Mouse (Mus musculus): ENCODE data around the gene Tfap2e. TPM values are rescaled to one million over a fixed set of nuclear protein-coding genes. Genes with fewer than 3 reads are reported as not detected.

Gene Tfap2e
- polyA plus RNA-seq, 1 experiment from 2014 or later, result 1.8 TPM

DNA sequence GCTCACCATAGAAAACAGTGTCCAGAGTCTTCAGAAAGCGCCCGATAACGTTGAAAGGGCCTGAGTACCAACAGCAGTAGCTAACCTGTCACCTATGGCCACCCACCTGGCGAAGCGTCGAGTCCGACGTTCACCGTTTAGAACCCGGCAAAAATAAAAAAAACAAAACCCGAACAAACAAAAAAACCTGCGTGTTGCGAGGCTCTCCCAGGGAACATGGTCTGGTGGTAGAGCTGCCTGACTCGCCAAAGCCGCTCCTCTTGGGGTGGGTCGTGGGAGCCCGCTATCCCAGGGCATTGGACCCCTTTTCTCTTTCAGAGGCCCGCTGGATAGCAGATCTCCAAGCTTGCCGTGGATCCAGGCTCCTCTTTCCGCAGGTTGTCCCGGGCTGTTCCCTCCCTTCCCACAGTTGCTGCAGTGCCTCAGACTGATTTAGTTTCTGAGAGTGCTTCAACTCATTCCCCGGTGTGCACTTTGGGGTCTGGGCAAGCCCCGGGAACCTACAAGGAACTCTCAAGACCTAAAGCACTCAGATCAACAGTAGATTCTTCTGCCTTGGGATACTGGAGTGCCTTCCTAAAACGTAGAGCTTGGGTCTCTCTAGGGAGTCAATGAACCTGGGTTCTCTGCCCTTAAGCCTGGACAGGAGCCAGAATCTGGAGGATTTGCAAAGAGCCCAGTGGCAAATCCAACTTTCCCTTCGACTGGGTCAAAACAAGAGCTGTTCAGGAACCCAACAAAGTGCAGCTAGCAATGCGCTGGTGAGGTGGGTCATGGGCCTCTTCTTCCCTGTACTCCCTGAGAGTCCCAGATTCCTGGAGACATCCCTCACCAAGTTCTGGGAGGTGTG is 3.3 kb downstream of the Tfap2e start:
- Histone ChIP-seq H3K4me1 (replicated peaks) (peaks cover 33% of the 10 kb centered on the region), H3K27me3 (ENCODE audit: insufficient read depth, poor library complexity, severe bottlenecking) (peaks cover 93% of the 10 kb centered on the region), H3K9me3 (no peaks in the 10 kb centered on the region), H3K36me3 (no peaks in the 10 kb centered on the region), H3K4me3 (peak overlapping the region; percentile 36), H3K27ac (no peak overlapping the region)
- DNase-seq (ENCODE audit: low spot score), result peak; percentile 44
- 4% methylated on average over 26 of the region's 26 CpGs for WGBS

DNA sequence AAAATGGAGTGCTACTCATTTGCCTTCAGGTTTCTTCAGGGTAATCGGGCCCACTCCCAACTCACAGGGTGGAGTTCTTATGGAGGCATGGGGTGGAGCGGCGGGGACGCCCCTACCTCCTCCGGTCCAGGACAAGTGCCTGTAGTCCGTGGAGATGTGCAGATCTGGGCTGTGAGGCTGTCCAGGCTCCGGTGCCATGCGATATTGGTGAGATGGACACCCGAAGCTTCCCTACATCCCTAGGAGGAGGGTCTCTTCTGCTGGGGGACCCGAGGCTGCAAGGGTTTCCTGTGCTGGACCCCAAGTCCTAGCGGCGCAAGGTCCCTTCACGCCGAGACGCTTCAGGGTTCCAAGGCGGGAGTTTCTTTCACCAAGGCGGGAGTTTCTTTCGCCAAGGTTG is 3.9 kb downstream of the Tfap2e start:
- DNase-seq (ENCODE audit: low spot score), result peak; percentile 29
- WGBS, result 3% methylated on average over 18 of the region's 18 CpGs

DNA sequence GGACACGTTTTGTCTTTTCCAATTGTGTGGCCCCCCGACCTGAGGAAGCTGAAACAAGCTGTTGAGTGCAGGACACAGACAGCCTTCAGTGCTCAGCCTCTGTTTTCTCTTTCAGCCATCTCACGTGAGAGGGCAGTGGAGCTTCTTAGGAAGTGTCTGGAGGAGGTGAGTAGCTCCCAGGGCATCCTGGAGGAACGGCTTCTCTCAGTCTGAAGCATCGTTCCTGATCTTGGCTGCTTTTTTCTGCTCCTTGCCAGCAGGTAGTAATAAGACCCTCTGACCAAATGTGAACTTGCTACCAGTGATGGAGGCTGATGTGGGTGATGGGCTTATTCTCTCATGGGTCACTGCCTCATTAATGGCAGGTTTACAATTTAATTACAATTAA is 28.6 kb downstream of the Tfap2e start:
- peak overlapping the region; percentile 71 for H3K27ac ChIP-seq
- WGBS, result 33% methylated on average over 5 of the region's 5 CpGs
- no peaks in the 10 kb centered on the region for H3K27me3 ChIP-seq (ENCODE audit: insufficient read depth, poor library complexity, severe bottlenecking)
- no peaks in the 10 kb centered on the region for H3K9me3 ChIP-seq
- no peak overlapping the region for H3K4me3 ChIP-seq
- DNase-seq (ENCODE audit: low spot score), result no peak
- H3K4me1 ChIP-seq (replicated peaks), result peaks cover 34% of the 10 kb centered on the region
- peaks cover 91% of the 10 kb centered on the region for H3K36me3 ChIP-seq

More for the DNA sequence above, 3.9 kb downstream of the Tfap2e start:
- peaks cover 33% of the 10 kb centered on the region for H3K4me1 ChIP-seq (replicated peaks)
- H3K9me3 ChIP-seq, result no peaks in the 10 kb centered on the region
- peak overlapping the region; percentile 36 for H3K4me3 ChIP-seq
- H3K27me3 ChIP-seq (ENCODE audit: insufficient read depth, poor library complexity, severe bottlenecking), result peaks cover 87% of the 10 kb centered on the region
- no peaks in the 10 kb centered on the region for H3K36me3 ChIP-seq
- H3K27ac ChIP-seq, result no peak overlapping the region

DNA sequence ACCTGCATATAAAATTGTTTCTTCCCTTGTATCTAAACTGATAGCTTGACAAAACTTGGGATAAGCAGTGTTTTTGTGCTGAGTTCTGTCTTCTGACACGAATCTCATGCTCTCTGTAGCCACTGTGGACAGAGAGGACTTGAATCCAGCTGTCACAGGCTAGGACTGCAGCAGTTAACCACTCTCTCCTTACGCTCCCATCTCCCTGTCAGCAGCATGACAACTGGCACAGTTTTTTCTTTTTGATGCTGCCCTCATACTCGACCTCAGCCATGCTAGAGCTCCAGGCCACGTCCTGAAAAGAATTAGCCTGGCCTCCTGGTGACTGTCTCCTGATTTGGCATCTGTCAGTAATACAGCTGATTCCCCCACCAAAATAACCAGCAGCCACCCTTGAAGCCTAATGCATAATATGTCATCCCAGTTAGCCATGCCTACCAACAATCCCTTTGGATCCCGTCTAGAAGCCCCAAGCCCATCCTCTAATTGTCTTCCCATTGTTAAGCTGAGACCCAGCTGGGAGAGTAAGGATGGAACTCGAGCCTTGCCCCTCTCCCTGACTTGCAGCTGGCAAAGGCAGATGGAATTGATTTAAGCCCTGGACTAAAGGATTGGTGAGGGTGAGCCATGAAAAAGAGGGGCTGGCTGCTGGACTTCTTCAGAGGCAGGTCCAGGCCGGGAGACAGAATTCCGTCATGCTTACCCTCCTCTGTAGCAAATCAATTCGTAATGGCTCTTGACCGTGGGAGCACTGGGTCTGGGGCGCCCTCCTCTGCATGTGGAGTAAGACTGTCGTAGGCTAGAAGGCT is 29.2 kb downstream of the Tfap2e start:
- peak; percentile 82 for DNase-seq (ENCODE audit: low spot score)

DNA sequence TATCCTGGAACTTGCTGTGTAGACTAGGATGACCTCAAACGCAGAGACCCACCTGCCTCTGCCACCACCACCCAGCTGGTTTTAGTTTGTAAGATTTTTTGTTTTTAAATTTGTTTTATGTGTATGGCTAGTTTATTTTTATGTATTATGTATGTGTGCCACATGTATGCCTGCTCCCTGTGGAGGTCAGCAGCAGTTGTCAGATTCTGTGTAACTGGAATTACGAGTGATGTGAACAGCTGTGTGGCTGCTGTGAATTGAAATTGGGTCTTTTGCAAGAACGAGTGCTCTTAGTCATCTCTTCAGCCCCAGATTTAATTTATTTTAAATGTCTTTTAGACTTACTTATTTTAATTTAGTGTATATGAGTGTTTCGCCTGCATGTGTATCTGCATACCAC is 39.1 kb downstream of the Tfap2e start:
- H3K27ac ChIP-seq, result no peak overlapping the region
- 91% methylated on average over 4 of the region's 4 CpGs for WGBS
- peaks cover 3% of the 10 kb centered on the region; the same call in 1 of the 2 replicates for H3K4me1 ChIP-seq (replicated peaks)
- no peaks in the 10 kb centered on the region for H3K27me3 ChIP-seq (ENCODE audit: insufficient read depth, poor library complexity, severe bottlenecking)
- peaks cover 74% of the 10 kb centered on the region for H3K36me3 ChIP-seq
- DNase-seq (ENCODE audit: low spot score), result no peak
- H3K4me3 ChIP-seq, result no peak overlapping the region
- H3K9me3 ChIP-seq, result no peaks in the 10 kb centered on the region

More for the DNA sequence above, 29.2 kb downstream of the Tfap2e start:
- peak overlapping the region; percentile 71 for H3K27ac ChIP-seq
- no peaks in the 10 kb centered on the region for H3K9me3 ChIP-seq
- peaks cover 91% of the 10 kb centered on the region for H3K36me3 ChIP-seq
- WGBS, result 36% methylated on average over 12 of the region's 12 CpGs
- no peak overlapping the region for H3K4me3 ChIP-seq
- no peaks in the 10 kb centered on the region for H3K27me3 ChIP-seq (ENCODE audit: insufficient read depth, poor library complexity, severe bottlenecking)
- H3K4me1 ChIP-seq (replicated peaks), result peaks cover 34% of the 10 kb centered on the region

DNA sequence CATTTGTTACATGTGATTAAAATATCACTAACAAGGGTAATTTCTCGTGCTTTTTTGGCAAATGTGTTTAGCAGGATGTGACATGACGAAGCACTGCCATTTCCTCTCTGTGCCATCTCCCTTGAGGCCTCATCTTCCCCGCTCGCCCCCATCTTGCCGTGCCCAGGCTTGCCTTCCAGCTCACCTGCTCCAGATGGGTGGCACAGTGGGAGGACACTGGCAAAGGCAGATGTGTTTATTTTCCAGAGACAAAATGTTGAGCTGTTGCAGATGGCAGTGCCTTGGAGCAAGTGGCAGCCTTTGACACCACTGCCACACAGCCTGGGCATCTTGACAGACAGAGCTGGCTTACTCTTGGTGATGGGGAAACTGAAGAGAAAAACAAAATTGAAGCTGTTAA is 43.0 kb downstream of the Tfap2e start:
- no peaks in the 10 kb centered on the region for H3K9me3 ChIP-seq
- no peaks in the 10 kb centered on the region for H3K27me3 ChIP-seq (ENCODE audit: insufficient read depth, poor library complexity, severe bottlenecking)
- H3K36me3 ChIP-seq, result peaks cover 80% of the 10 kb centered on the region
- no peak overlapping the region for H3K4me3 ChIP-seq
- WGBS, result 93% methylated on average over 5 of the region's 5 CpGs
- no peaks in the 10 kb centered on the region for H3K4me1 ChIP-seq (replicated peaks)
- H3K27ac ChIP-seq, result no peak overlapping the region
- DNase-seq (ENCODE audit: low spot score), result no peak

DNA sequence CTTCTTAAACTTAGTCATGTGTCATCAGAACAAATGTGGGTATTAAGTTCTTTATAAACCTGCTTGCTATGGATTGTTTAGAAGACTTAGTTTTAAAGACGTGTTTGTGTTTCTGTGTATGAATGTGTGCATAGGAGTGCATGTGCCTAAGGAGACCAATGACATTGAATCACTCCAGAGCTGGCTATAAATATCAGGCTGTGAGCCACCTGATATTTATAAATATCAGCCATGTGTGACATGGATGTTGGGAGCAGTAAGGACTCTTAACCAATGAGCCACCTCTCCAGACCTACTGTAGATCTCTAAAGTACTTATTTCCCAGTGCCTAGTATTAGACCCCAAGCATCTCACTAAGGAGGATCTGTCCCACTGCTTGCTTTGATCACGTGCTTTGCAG is 46.6 kb downstream of the Tfap2e start:
- Histone ChIP-seq H3K4me1 (replicated peaks) (no peaks in the 10 kb centered on the region), H3K27me3 (ENCODE audit: insufficient read depth, poor library complexity, severe bottlenecking) (no peaks in the 10 kb centered on the region), H3K4me3 (no peak overlapping the region), H3K27ac (no peak overlapping the region), H3K9me3 (no peaks in the 10 kb centered on the region), H3K36me3 (peaks cover 86% of the 10 kb centered on the region)
- no peak for DNase-seq (ENCODE audit: low spot score)
- 92% methylated on average over 2 of the region's 2 CpGs for WGBS

DNA sequence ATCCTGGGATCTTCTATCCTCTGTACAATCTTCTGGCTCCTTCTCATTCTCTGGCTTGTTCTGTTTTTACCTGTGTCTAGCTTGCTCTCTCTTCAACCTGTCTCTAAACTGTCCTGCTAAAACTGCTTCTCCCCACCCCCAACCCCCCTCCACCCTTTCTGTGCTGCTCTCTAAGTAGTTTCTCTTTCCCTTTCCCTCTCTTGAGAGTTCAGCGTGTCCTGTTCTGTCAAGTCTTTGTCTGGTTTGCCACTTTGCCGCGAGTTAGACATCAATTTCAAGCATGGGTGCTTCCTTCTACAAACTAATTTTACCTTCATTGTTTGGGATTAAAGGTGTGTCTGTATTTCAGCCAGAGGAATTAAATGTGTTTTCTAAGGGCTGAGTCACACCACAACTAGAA is 53.0 kb downstream of the Tfap2e start:
- 79% methylated on average over 3 of the region's 3 CpGs for WGBS

DNA sequence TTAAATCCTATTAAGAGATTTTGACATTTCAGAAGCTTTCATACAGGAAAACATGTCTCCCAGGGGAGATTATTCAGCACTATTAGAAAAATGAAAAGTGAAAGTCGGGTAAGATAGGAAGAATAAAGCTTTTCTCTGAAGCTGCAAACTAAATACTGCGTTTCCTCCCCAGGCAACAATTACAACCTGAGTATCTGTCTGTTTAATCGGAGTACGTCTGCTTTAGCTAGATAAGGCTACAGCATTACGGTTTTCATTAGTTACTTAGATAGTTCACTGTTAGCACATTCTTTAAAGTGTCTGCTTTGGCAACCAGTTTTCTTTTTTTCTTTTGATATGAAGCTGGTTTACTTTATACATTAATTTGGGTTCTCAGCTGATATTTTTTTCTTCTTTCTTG is 53.7 kb downstream of the Tfap2e start:
- 89% methylated on average over 5 of the region's 5 CpGs for WGBS
- Histone ChIP-seq H3K27ac (no peak overlapping the region), H3K4me3 (no peak overlapping the region), H3K27me3 (ENCODE audit: insufficient read depth, poor library complexity, severe bottlenecking) (no peaks in the 10 kb centered on the region), H3K4me1 (replicated peaks) (peaks cover 11% of the 10 kb centered on the region), H3K9me3 (no peaks in the 10 kb centered on the region), H3K36me3 (peaks cover 37% of the 10 kb centered on the region)
- no peak for DNase-seq (ENCODE audit: low spot score)

More for the DNA sequence above, 53.0 kb downstream of the Tfap2e start:
- Histone ChIP-seq H3K27me3 (ENCODE audit: insufficient read depth, poor library complexity, severe bottlenecking) (no peaks in the 10 kb centered on the region), H3K4me3 (no peak overlapping the region), H3K9me3 (no peaks in the 10 kb centered on the region), H3K27ac (no peak overlapping the region), H3K4me1 (replicated peaks) (peaks cover 9% of the 10 kb centered on the region), H3K36me3 (peaks cover 45% of the 10 kb centered on the region)
- DNase-seq (ENCODE audit: low spot score), result no peak

DNA sequence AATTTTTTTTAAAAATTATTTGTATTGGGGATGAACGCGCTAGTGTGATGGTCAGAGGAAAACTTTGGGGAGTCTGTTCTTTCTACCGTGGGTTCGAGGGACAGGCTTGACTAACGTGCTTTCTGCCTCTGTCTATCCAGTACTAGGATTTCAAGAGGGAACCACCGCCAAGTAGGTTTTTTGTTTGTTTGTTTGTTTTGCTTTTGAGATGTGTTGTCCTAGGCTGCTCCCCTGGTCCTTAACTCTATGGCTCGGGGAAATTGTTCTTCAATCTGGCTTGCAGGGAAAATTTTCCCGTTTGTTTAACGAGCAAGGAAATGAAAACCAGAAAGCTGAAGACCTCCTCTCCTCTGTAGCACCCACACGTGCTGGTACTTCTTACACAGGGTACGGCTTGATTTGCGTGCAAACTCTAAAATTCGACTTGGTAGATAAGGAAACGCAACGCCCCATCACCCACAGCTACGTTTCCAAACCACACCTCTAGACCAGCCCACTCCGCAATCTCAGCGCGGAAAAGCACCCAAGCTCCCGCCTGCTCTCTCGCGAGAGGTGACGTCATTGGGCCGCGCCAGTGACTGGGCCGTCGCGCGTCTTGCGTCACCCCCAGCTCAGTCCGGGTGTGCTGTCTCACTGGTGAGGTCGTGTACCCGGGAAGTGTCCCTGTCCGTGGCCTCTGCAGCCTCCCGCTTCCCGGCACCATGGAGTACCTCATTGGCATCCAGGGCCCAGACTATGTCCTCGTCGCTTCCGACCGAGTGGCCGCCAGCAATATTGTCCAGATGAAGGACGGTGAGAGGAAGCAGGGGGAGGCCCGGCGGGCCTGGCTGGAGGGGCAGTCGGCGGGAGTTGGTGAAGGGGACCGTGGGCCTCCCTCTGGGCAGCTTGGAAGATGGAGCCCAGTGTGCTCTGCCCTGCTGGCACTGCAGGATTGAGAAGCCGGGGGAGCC is 58.7 kb downstream of the Tfap2e start, which contains the start of gene Psmb2:
Gene Psmb2 (plus strand): TSS at position 577 of the 950 bp plus-strand sequence.
- 3% methylated on average over 48 of the region's 48 CpGs for WGBS
- Histone ChIP-seq H3K4me1 (replicated peaks) (peaks cover 11% of the 10 kb centered on the region), H3K27ac (peak within 1 kb of the TSS; percentile 91), H3K27me3 (ENCODE audit: insufficient read depth, poor library complexity, severe bottlenecking) (no peaks in the 10 kb centered on the region), H3K9me3 (no peaks in the 10 kb centered on the region), H3K36me3 (0 out of 2 replicates have a peak, but pooled peaks cover 4% of the 10 kb centered on the region), H3K4me3 (peak within 1 kb of the TSS; percentile 100)
- DNase-seq (ENCODE audit: low spot score), result peak; percentile 99

DNA sequence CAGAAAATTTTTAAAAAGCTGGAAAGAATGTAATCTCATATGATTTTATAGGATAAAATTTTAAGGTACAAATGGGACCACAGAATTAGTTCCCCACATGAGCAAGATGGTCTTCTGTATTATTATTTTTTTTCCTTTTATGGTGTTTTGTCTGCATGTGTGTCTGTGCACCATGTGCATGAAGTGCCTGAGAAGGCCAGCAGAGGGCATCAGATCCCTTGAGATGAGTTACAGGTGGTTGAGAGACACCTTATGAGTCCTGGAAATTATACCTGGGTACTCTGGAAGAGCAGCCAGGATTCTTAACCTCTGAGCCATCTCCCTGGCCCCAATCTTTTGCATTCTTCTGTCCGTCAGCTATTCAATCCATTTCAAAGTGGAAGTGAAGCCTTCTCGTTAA is 69.0 kb downstream of the Tfap2e start:
- no peaks in the 10 kb centered on the region for H3K27me3 ChIP-seq (ENCODE audit: insufficient read depth, poor library complexity, severe bottlenecking)
- H3K36me3 ChIP-seq, result no peaks in the 10 kb centered on the region
- H3K9me3 ChIP-seq, result peaks cover 4% of the 10 kb centered on the region
- DNase-seq (ENCODE audit: low spot score), result no peak
- 92% methylated on average over 2 of the region's 2 CpGs for WGBS
- no peak overlapping the region for H3K4me3 ChIP-seq
- H3K4me1 ChIP-seq (replicated peaks), result no peaks in the 10 kb centered on the region
- H3K27ac ChIP-seq, result no peak overlapping the region

Measured in hindbrain, embryonic 10.5 days (tissue).